Mouse (Mus musculus): ENCODE data around the gene Slc38a9. TPM values are rescaled to one million over a fixed set of nuclear protein-coding genes. Genes with fewer than 3 reads are reported as not detected.
"Not testable (repeated sequence)": the region's sequence is repeated elsewhere in the genome, so short reads cannot be mapped to it uniquely, and the experiment has no call there.

Gene Slc38a9
- total and polyA plus RNA-seq, 2 experiments from 2014 or later, result 8.7 to 14.6 TPM

GRCm38 (mm10) chr13:112720078-112720736, 59.7 kb downstream of the Slc38a9 start:
- no peak for TF ChIP-seq CTCF (IDR thresholded peaks at IDR 0.05; ENCODE audit: low read depth)
- 93% methylated on average over 15 of the region's 15 CpGs for WGBS
- no peak overlapping the region for H3K4me2 ChIP-seq (ENCODE audit: low read depth)
- no peak overlapping the region for H3K4me3 ChIP-seq (ENCODE audit: low read depth, low read length)
- no peak overlapping the region for H3K9ac ChIP-seq
- no peaks in the 10 kb centered on the region for H3K4me1 ChIP-seq (ENCODE audit: insufficient read depth)
- no peaks in the 10 kb centered on the region for H3K9me3 ChIP-seq (ENCODE audit: low read length)
- H3K27me3 ChIP-seq (ENCODE audit: insufficient read depth, low read length), result no peaks in the 10 kb centered on the region
- ATAC-seq (no peak), DNase-seq (no peak)
- H3K36me3 ChIP-seq (ENCODE audit: insufficient read depth), result no peaks in the 10 kb centered on the region
- H3K27ac ChIP-seq (ENCODE audit: low read depth, low read length), result no peak overlapping the region

GRCm38 (mm10) chr13:112721946-112722729, 61.6 kb downstream of the Slc38a9 start:
- WGBS, result 27% methylated on average over 9 of the region's 9 CpGs
- peak; percentile 84 for ATAC-seq

GRCm38 (mm10) chr13:112724260-112724659, 63.7 kb downstream of the Slc38a9 start:
- H3K9ac ChIP-seq; H3K27ac ChIP-seq (ENCODE audit: low read depth, low read length); H3K9me3 ChIP-seq (ENCODE audit: low read length); DNase-seq; H3K4me3 ChIP-seq (ENCODE audit: low read depth, low read length); H3K4me1 ChIP-seq (ENCODE audit: insufficient read depth); ATAC-seq; H3K4me2 ChIP-seq (ENCODE audit: low read depth); H3K36me3 ChIP-seq (ENCODE audit: insufficient read depth); H3K27me3 ChIP-seq (ENCODE audit: insufficient read depth, low read length): not testable (repeated sequence)

More at GRCm38 (mm10) chr13:112721946-112722729, 61.6 kb downstream of the Slc38a9 start:
- Histone ChIP-seq H3K4me2 (ENCODE audit: low read depth) (no peak overlapping the region), H3K9me3 (ENCODE audit: low read length) (no peaks in the 10 kb centered on the region), H3K36me3 (ENCODE audit: insufficient read depth) (no peaks in the 10 kb centered on the region), H3K4me1 (ENCODE audit: insufficient read depth) (no peaks in the 10 kb centered on the region), H3K4me3 (ENCODE audit: low read depth, low read length) (no peak overlapping the region), H3K27ac (ENCODE audit: low read depth, low read length) (no peak overlapping the region), H3K9ac (no peak overlapping the region), H3K27me3 (ENCODE audit: insufficient read depth, low read length) (no peaks in the 10 kb centered on the region)
- DNase-seq, result peak; percentile 47
- TF ChIP-seq CTCF (IDR thresholded peaks at IDR 0.05; ENCODE audit: low read depth), result no peak

GRCm38 (mm10) chr13:112726002-112726401, 65.5 kb downstream of the Slc38a9 start:
- Histone ChIP-seq H3K36me3 (ENCODE audit: insufficient read depth) (peaks cover 3% of the 10 kb centered on the region; the same call in 1 of the 2 replicates), H3K27me3 (ENCODE audit: insufficient read depth, low read length) (no peaks in the 10 kb centered on the region), H3K9ac (no peak overlapping the region), H3K9me3 (ENCODE audit: low read length) (no peaks in the 10 kb centered on the region), H3K4me1 (ENCODE audit: insufficient read depth) (no peaks in the 10 kb centered on the region), H3K4me2 (ENCODE audit: low read depth) (no peak overlapping the region), H3K4me3 (ENCODE audit: low read depth, low read length) (no peak overlapping the region), H3K27ac (ENCODE audit: low read depth, low read length) (no peak overlapping the region)
- 78% methylated on average over 3 of the region's 3 CpGs for WGBS
- ATAC-seq (no peak), DNase-seq (no peak)
- TF ChIP-seq CTCF (IDR thresholded peaks at IDR 0.05; ENCODE audit: low read depth), result no peak

GRCm38 (mm10) chr13:112733311-112733710, 72.8 kb downstream of the Slc38a9 start:
- H3K36me3 ChIP-seq (ENCODE audit: insufficient read depth), result peaks cover 12% of the 10 kb centered on the region
- ATAC-seq, result no peak
- no peaks in the 10 kb centered on the region for H3K27me3 ChIP-seq (ENCODE audit: insufficient read depth, low read length)
- no peak overlapping the region for H3K9ac ChIP-seq
- H3K9me3 ChIP-seq (ENCODE audit: low read length), result no peaks in the 10 kb centered on the region
- WGBS, result 85% methylated on average over 12 of the region's 12 CpGs
- no peak overlapping the region for H3K4me3 ChIP-seq (ENCODE audit: low read depth, low read length)
- no peak for TF ChIP-seq CTCF (IDR thresholded peaks at IDR 0.05; ENCODE audit: low read depth)
- DNase-seq, result no peak
- no peak overlapping the region for H3K27ac ChIP-seq (ENCODE audit: low read depth, low read length)
- H3K4me2 ChIP-seq (ENCODE audit: low read depth), result no peak overlapping the region
- H3K4me1 ChIP-seq (ENCODE audit: insufficient read depth), result no peaks in the 10 kb centered on the region

GRCm38 (mm10) chr13:112734906-112735713, 74.6 kb downstream of the Slc38a9 start:
- H3K9me3 ChIP-seq (ENCODE audit: low read length), result no peaks in the 10 kb centered on the region
- H3K36me3 ChIP-seq (ENCODE audit: insufficient read depth), result peaks cover 9% of the 10 kb centered on the region
- no peaks in the 10 kb centered on the region for H3K27me3 ChIP-seq (ENCODE audit: insufficient read depth, low read length)
- no peak for TF ChIP-seq CTCF (IDR thresholded peaks at IDR 0.05; ENCODE audit: low read depth)
- 76% methylated on average over 14 of the region's 14 CpGs for WGBS
- no peaks in the 10 kb centered on the region for H3K4me1 ChIP-seq (ENCODE audit: insufficient read depth)
- H3K9ac ChIP-seq, result no peak overlapping the region
- no peak for DNase-seq
- no peak overlapping the region for H3K4me3 ChIP-seq (ENCODE audit: low read depth, low read length)
- no peak overlapping the region for H3K27ac ChIP-seq (ENCODE audit: low read depth, low read length)
- no peak overlapping the region for H3K4me2 ChIP-seq (ENCODE audit: low read depth)
- ATAC-seq, result no peak

Measured in forebrain, postnatal 0 days (tissue).